Mouse (Mus musculus): Measurements from ENCODE around the gene Srrd.

Gene Srrd

GRCm38 (mm10) chr5:112288193-112289141, 54.4 kb downstream of the Srrd start:
- no peak for DNase-seq (ENCODE audit: low spot score)

GRCm38 (mm10) chr5:112287652-112288051, 55.2 kb downstream of the Srrd start:
- no peak for DNase-seq (ENCODE audit: low spot score)

Data from T-cell, adult 2 months (primary cell).